Mouse (Mus musculus): ENCODE data around the gene Ttll12. TPM values are rescaled to one million over a fixed set of nuclear protein-coding genes. Genes with fewer than 3 reads are reported as not detected.

Gene Ttll12
- polyA plus RNA-seq, 1 experiment from 2014 or later = 47.1 TPM

GRCm38 (mm10) chr15:83592260-83593188, 2.4 kb downstream of the Ttll12 start:
- Histone ChIP-seq H3K4me3 (no peak overlapping the region), H3K4me1 (peaks cover 21% of the 10 kb centered on the region), H3K36me3 (peaks cover 23% of the 10 kb centered on the region), H3K4me2 (replicated peaks) (peak overlapping the region; percentile 88; the same call in 1 of the 2 replicates), H3K9ac (replicated peaks) (peak overlapping the region; percentile 85), H3K9me3 (no peaks in the 10 kb centered on the region), H3K27ac (replicated peaks) (no peak overlapping the region), H3K27me3 (no peaks in the 10 kb centered on the region)
- no peak for ATAC-seq (ENCODE audit: low FRiP score, low read depth)
- WGBS = 84% methylated on average over 8 of the region's 8 CpGs

- no peaks in the 10 kb centered on the region for H3K27me3 ChIP-seq
- no peak overlapping the region for H3K4me3 ChIP-seq
- peaks cover 31% of the 10 kb centered on the region for H3K36me3 ChIP-seq
- H3K27ac ChIP-seq (replicated peaks) = no peak overlapping the region
- 85% methylated on average over 6 of the region's 6 CpGs for WGBS
- H3K4me2 ChIP-seq (replicated peaks) = no peak overlapping the region
- no peak for ATAC-seq (ENCODE audit: low FRiP score, low read depth)
- no peaks in the 10 kb centered on the region for H3K9me3 ChIP-seq
- H3K9ac ChIP-seq (replicated peaks) = no peak overlapping the region
- peaks cover 21% of the 10 kb centered on the region for H3K4me1 ChIP-seq
These were observed 3.2 kb downstream of the Ttll12 start for GRCm38 (mm10) chr15:83591758-83592157.

GRCm38 (mm10) chr15:83590841-83591240, 4.1 kb downstream of the Ttll12 start:
- no peaks in the 10 kb centered on the region for H3K27me3 ChIP-seq
- H3K4me2 ChIP-seq (replicated peaks) = no peak overlapping the region
- no peak overlapping the region for H3K9ac ChIP-seq (replicated peaks)
- peaks cover 40% of the 10 kb centered on the region for H3K36me3 ChIP-seq
- H3K4me3 ChIP-seq = no peak overlapping the region
- H3K27ac ChIP-seq (replicated peaks) = no peak overlapping the region
- H3K4me1 ChIP-seq = peaks cover 21% of the 10 kb centered on the region
- 90% methylated on average over 4 of the region's 4 CpGs for WGBS
- peaks cover 8% of the 10 kb centered on the region; the same call in 1 of the 2 replicates for H3K9me3 ChIP-seq
- no peak for ATAC-seq (ENCODE audit: low FRiP score, low read depth)

GRCm38 (mm10) chr15:83584741-83585220, 10.2 kb downstream of the Ttll12 start:
- Histone ChIP-seq H3K4me2 (replicated peaks) (no peak overlapping the region), H3K36me3 (peaks cover 88% of the 10 kb centered on the region), H3K27me3 (no peaks in the 10 kb centered on the region), H3K9ac (replicated peaks) (no peak overlapping the region), H3K27ac (replicated peaks) (no peak overlapping the region), H3K9me3 (peaks cover 8% of the 10 kb centered on the region; the same call in 1 of the 2 replicates), H3K4me1 (no peaks in the 10 kb centered on the region), H3K4me3 (no peak overlapping the region)
- 91% methylated on average over 6 of the region's 6 CpGs for whole genome bisulfite sequencing
- ATAC-seq (ENCODE audit: low FRiP score, low read depth) = no peak

GRCm38 (mm10) chr15:83583419-83584156, 11.4 kb downstream of the Ttll12 start:
- no peaks in the 10 kb centered on the region for H3K27me3 ChIP-seq
- H3K36me3 ChIP-seq = peaks cover 95% of the 10 kb centered on the region
- H3K4me1 ChIP-seq = no peaks in the 10 kb centered on the region
- WGBS = 63% methylated on average over 8 of the region's 8 CpGs
- H3K27ac ChIP-seq (replicated peaks) = no peak overlapping the region
- H3K9me3 ChIP-seq = peaks cover 8% of the 10 kb centered on the region; the same call in 1 of the 2 replicates
- no peak overlapping the region for H3K4me2 ChIP-seq (replicated peaks)
- H3K9ac ChIP-seq (replicated peaks) = no peak overlapping the region
- ATAC-seq (ENCODE audit: low FRiP score, low read depth) = no peak
- H3K4me3 ChIP-seq = no peak overlapping the region

- no peaks in the 10 kb centered on the region for H3K27me3 ChIP-seq
- 83% methylated on average over 4 of the region's 4 CpGs for WGBS
- no peaks in the 10 kb centered on the region for H3K4me1 ChIP-seq
- no peak overlapping the region for H3K9ac ChIP-seq (replicated peaks)
- peaks cover 8% of the 10 kb centered on the region; the same call in 1 of the 2 replicates for H3K9me3 ChIP-seq
- H3K4me3 ChIP-seq = no peak overlapping the region
- H3K4me2 ChIP-seq (replicated peaks) = no peak overlapping the region
- peaks cover 95% of the 10 kb centered on the region for H3K36me3 ChIP-seq
- no peak overlapping the region for H3K27ac ChIP-seq (replicated peaks)
- no peak for ATAC-seq (ENCODE audit: low FRiP score, low read depth)
These were observed 12.0 kb downstream of the Ttll12 start for GRCm38 (mm10) chr15:83582931-83583330.

GRCm38 (mm10) chr15:83576651-83577050, 18.3 kb downstream of the Ttll12 start:
- no peaks in the 10 kb centered on the region for H3K9me3 ChIP-seq
- H3K9ac ChIP-seq (replicated peaks) = no peak overlapping the region
- peaks cover 71% of the 10 kb centered on the region for H3K36me3 ChIP-seq
- H3K4me3 ChIP-seq = no peak overlapping the region
- no peaks in the 10 kb centered on the region for H3K4me1 ChIP-seq
- ATAC-seq (ENCODE audit: low FRiP score, low read depth) = no peak
- H3K4me2 ChIP-seq (replicated peaks) = no peak overlapping the region
- 91% methylated on average over 9 of the region's 9 CpGs for WGBS
- no peak overlapping the region for H3K27ac ChIP-seq (replicated peaks)
- no peaks in the 10 kb centered on the region for H3K27me3 ChIP-seq

- no peaks in the 10 kb centered on the region for H3K4me1 ChIP-seq
- H3K4me3 ChIP-seq = no peak overlapping the region
- H3K27me3 ChIP-seq = no peaks in the 10 kb centered on the region
- H3K27ac ChIP-seq (replicated peaks) = no peak overlapping the region
- no peaks in the 10 kb centered on the region for H3K9me3 ChIP-seq
- H3K9ac ChIP-seq (replicated peaks) = no peak overlapping the region
- 94% methylated on average over 8 of the region's 8 CpGs for whole genome bisulfite sequencing
- H3K4me2 ChIP-seq (replicated peaks) = no peak overlapping the region
- peaks cover 59% of the 10 kb centered on the region for H3K36me3 ChIP-seq
- ATAC-seq (ENCODE audit: low FRiP score, low read depth) = no peak
These were observed 19.4 kb downstream of the Ttll12 start for GRCm38 (mm10) chr15:83575543-83575942.

GRCm38 (mm10) chr15:83574731-83575351, 20.1 kb downstream of the Ttll12 start:
- no peaks in the 10 kb centered on the region for H3K9me3 ChIP-seq
- 87% methylated on average over 6 of the region's 6 CpGs for WGBS
- H3K36me3 ChIP-seq = peaks cover 52% of the 10 kb centered on the region
- ATAC-seq (ENCODE audit: low FRiP score, low read depth) = no peak
- H3K9ac ChIP-seq (replicated peaks) = no peak overlapping the region
- no peak overlapping the region for H3K27ac ChIP-seq (replicated peaks)
- H3K4me2 ChIP-seq (replicated peaks) = no peak overlapping the region
- H3K4me1 ChIP-seq = no peaks in the 10 kb centered on the region
- H3K27me3 ChIP-seq = no peaks in the 10 kb centered on the region
- no peak overlapping the region for H3K4me3 ChIP-seq

- H3K4me3 ChIP-seq = no peak overlapping the region
- H3K4me1 ChIP-seq = no peaks in the 10 kb centered on the region
- H3K27me3 ChIP-seq = no peaks in the 10 kb centered on the region
- H3K4me2 ChIP-seq (replicated peaks) = no peak overlapping the region
- WGBS = 94% methylated on average over 12 of the region's 12 CpGs
- H3K36me3 ChIP-seq = peaks cover 43% of the 10 kb centered on the region
- H3K9ac ChIP-seq (replicated peaks) = no peak overlapping the region
- no peak overlapping the region for H3K27ac ChIP-seq (replicated peaks)
- H3K9me3 ChIP-seq = no peaks in the 10 kb centered on the region
- no peak for ATAC-seq (ENCODE audit: low FRiP score, low read depth)
These were observed 21.4 kb downstream of the Ttll12 start for GRCm38 (mm10) chr15:83573606-83574005.

- Histone ChIP-seq H3K9me3 (no peaks in the 10 kb centered on the region), H3K9ac (replicated peaks) (no peak overlapping the region), H3K4me2 (replicated peaks) (no peak overlapping the region), H3K27me3 (no peaks in the 10 kb centered on the region), H3K27ac (replicated peaks) (no peak overlapping the region), H3K36me3 (peaks cover 28% of the 10 kb centered on the region), H3K4me1 (no peaks in the 10 kb centered on the region), H3K4me3 (no peak overlapping the region)
- no peak for ATAC-seq (ENCODE audit: low FRiP score, low read depth)
- 87% methylated on average over 4 of the region's 4 CpGs for WGBS
These were observed 22.8 kb downstream of the Ttll12 start for GRCm38 (mm10) chr15:83572132-83572531.

Data from midbrain, embryonic 12.5 days (tissue).